Mouse (Mus musculus): ENCODE data around the gene Gdf2.

Gdf2 gene

DNA sequence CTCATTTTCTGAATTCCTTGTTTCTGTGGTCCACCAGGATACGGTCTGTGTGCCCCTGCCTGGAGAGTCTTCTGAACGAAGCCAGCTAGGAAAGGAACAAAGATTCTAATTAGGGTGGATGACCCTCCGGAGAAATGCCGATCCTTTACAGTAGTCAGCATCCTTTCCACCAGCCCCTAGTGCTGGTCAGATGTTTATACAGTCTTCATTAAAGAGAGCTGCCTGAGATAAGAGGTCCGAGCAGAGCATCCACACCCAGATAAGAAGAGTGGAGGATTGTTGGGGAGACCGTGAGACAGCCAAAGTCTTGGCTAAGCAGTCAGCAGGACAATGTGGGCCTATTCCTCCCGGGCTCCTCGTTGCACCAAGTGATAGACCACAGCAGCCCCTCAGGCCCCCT is at the start of gene Gdf2:
Gene Gdf2 (plus strand): TSS at position 301 of the 400 bp plus-strand sequence.
- DNase-seq (ENCODE audit: low read depth) = no peak

DNA sequence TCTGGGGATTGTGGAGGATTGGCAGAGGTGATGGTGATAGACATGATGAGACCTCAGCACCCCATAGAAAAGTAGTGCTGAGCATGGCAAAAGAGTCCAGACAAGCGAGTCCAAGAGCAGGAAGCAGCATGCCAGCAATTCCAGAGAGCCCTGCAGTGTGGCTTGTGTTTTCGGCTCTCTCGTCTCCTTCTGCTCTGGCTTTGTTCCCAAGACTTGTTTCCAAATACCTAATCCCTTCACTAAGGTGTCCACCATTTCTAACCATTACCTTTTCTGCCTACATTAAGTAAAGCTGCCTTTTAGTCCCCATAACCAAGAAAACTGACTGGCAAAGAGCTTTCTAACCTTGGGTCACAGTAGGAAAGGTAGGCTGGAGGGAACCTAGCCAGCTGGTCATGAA is 49.3 kb upstream of the Gdf2 start:
- DNase-seq (ENCODE audit: low read depth) = no peak

DNA sequence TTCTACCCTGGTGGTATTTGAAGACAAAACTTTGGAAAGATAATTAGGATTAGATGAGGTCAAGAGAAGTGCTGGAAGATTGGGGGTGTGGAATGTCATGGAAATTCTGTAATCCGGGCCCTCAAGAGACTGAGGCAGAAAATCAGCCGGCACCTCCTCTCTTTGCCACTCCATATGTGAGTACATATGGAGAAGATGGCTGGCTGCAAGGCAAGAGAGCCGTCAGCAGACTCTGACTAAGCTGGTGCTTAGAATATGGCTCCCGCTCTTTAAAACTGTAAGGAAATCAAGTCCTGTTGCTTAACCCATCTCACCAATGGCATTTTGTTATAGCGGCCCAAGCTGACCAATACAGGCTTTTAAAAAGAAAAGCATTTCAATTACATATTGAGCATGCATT is 45.1 kb upstream of the Gdf2 start:
- no peak for DNase-seq (ENCODE audit: low read depth)

DNA sequence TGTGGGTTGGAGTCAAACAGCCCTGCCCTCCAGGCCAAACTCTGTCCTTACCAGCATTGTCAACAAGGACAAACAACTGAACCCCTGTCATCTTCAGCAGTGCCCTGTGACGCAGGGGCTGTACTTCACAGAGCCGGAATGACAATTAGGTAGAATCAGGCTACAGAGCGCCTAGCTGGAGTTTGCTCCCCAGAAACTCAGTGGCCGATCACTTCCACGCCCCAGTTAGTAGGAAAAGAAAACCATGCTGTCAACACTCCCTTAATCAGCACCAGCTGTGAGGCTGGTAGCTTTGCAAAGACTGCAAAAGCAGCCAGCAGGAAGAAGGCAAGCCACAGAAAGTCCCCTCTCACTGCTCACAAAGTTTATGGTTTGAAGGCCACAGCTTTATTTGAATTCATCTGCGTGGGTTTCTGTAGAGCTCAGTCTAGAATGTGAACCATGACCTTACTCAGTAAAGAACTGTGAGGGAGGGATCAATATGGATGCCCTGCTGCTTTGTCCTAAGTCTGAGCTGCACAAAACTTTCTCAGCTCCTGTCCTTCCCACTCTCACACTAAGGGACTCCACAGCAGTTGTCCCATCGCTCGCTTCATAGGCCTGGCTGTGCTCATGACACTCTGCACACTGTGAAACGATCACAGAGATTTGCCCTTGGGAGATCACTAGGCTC is 44.1 kb upstream of the Gdf2 start:
- DNase-seq (ENCODE audit: low read depth) = no peak

DNA sequence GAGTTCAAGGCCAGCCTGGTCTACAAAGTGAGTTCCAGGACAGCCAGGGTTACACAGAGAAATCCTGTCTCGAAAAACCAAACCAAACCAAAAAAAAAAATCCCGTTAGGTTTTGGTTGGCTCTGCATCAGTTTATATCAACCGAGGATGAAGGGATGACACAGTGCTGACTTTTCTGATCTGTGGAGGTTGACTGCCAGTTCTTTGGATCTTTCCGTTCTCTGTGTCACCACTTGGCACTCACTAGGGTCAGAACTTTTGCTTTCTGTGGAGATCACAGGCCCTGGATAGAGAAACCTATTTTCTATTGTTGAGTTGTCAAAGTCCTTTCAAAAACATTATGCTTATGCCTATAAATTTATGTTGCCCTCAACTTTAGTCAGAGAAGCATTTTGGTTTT is 38.1 kb upstream of the Gdf2 start:
- no peak for DNase-seq (ENCODE audit: low read depth)

DNA sequence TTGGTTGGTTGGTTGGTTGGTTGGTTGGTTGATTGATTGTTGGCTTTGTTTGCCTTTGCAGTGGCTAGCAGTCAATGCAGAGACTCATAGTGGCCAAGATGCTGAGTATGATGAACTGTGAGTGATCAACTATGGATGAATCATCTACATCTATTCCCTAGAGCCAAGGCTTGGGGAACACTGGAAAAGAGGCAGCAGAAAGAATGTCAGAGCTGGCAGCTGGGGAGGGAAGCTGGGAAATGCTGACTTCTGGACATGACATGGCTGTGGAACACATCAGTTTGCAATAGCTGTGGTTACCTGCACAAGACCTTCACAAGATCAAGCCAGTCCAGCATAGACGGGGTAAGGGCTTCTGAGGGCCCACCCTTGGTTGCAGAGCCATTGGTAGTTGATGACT is 37.6 kb upstream of the Gdf2 start:
- DNase-seq (ENCODE audit: low read depth) = no peak

DNA sequence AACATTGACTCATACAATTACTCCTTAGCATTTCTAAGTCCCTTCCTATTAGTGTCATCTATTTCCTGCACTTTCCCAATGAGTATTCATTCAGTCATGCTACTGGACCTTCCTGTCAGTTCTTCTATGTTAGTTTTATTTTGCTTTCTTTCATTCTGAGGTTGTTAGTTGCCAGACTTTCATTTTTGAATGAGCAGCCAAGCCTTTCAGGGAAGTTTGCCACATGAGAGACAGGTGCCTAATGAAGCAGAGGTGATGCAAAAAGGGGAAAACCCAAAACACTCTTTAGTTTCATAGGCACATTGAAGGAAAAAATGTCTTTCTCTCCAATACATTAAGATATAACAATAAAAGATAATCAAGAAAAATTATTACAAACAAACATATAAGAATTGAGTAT is 36.0 kb upstream of the Gdf2 start:
- DNase-seq (ENCODE audit: low read depth) = no peak

DNA sequence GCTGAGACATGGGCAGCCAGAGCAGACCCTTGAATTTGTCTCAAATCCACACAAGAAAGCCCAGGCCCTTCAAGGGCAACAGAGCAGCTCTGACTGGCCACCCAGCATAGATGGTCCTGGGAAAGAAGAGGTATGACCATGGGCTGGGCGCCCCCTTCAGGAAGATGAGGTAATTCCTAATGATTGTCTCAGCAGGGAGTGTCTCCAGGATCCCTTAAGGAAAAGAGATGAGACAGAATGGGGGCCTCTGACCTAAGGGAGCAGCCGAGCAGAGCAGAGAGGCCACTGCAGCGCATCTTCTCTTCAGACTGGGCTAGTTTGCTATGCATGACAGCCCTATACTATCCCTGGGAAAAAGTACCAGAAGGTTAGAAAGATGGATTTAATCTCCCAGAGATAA is 27.1 kb upstream of the Gdf2 start:
- DNase-seq (ENCODE audit: low read depth) = no peak

DNA sequence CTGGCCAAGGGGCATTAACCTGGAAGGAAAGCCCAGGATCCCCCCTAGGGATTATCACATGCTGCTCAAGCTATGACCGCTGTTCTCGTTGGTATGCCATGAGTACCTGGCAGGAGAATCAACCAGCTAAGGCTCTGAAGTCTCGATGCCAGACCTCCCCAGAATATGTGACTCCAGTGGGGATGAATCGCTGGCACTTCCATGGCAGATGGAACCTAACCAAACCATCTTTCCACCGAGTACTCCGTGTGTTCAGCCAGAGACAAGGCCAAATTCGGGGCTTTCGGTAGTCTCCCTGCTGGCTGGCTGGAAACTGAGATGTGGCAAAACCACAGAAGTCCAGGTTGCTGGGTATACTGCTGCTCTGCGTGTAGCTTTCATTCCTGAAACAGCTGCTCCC is 26.6 kb upstream of the Gdf2 start:
- DNase-seq (ENCODE audit: low read depth) = no peak

DNA sequence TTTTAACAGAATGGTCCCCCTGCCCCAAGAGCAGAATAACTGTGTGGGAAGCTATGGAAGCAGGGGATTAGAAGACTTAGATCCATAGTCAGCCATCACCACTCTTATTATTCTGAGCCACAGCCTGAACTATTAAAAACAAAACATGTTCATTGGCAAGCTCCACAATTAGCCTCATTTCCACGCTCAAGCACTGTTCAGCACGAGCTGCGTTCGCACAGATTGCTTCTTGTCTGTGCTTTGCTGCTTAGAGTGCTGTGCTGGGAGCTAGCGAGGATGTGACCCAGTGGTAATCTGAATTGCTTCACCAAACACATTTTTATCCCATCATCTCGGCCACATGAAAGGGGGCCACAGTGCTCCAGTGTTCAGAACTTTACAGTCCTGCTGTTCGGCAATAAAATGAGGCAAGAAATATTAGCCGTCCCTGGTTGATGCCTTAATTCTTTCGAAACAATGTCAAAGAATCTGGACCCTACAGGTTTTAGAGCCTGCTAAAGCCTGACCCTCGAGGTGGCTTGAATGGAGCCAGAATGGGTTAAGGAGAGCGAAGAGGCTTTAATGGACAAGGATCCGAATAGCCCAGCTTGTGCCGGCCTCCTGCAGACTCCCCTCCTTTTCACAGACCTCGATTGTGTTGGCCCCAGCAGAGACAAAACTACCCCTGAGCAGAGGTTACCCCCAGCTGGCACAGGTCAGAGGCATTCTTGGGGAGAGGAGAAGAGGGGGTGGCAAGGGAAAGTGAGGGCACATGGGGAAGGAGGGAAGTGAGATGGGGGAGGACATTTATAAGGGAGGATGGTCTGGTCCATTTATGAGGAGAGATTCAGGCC is 19.9 kb upstream of the Gdf2 start:
- no peak for DNase-seq (ENCODE audit: low read depth)

DNA sequence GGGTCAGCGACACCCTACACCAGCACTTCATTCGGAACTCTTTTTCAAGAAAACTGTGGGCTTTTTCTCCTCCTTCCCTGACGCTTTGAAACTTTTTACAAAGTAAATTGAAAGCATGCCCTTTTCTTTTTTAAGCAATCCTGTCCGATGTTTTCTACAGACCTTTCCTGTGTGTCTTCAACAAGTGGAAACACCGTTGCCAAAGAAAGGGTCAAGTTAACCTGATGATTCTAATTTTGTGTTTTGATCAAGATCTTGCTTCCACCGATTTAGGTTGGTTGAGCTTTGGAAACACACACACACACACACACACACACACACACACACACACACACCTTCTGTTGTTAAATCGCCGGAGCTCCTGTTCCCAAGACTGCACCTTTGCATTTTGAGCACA is 18.1 kb upstream of the Gdf2 start:
- no peak for DNase-seq (ENCODE audit: low read depth)

DNA sequence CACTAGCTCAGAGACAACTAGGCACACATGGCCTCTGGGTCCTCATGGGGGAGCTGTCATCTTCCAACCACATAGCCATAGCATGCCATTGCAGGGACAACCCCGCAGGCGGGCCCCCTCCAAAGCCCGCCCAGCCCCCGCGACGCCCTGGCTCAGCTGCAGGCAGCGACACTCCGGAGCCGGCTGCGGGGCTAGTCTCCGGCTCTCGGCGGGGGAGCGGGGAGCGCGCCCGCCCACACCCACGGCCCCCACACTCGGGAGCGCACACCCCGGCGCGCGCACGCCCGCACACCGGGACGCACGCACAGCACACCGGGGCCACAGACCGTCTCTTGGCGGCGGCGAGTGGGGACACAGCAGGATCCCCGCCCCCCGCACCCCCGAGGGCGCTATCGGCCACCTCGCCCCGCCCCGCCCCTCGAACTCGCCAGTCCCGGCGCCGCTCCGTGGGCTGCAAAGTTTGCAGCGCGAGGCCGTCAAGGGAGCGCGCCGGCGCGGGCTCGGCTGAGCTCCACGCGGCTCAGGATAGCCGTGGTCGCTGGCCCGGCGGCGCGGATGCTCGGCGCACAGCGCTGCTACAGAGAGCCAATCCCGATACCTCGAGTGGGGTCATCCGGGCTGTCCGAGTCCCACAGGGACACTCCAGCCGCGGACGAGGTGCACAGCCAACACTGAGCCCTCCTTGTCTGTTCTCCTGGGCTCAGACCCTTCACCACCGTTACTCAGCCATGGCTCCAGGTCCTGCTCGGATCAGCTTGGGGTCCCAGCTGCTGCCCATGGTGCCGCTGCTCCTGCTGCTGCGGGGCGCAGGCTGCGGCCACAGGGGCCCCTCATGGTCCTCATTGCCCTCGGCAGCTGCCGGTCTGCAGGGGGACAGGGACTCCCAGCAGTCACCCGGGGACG is 17.4 kb upstream of the Gdf2 start, which contains the start of gene Gdf10:
Gene Gdf10 (plus strand): TSS at position 420 of the 903 bp plus-strand sequence.
- DNase-seq (ENCODE audit: low read depth) = no peak

DNA sequence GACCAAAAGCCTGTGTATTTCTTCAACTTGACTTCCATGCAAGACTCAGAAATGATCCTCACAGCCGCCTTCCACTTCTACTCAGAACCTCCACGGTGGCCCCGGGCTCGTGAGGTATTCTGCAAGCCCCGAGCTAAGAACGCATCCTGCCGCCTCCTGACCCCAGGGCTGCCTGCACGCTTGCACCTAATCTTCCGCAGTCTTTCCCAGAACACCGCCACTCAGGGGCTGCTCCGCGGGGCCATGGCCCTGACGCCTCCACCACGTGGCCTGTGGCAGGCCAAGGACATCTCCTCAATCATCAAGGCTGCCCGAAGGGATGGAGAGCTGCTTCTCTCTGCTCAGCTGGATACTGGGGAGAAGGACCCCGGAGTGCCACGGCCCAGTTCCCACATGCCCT is 9.0 kb upstream of the Gdf2 start:
- no peak for DNase-seq (ENCODE audit: low read depth)

DNA sequence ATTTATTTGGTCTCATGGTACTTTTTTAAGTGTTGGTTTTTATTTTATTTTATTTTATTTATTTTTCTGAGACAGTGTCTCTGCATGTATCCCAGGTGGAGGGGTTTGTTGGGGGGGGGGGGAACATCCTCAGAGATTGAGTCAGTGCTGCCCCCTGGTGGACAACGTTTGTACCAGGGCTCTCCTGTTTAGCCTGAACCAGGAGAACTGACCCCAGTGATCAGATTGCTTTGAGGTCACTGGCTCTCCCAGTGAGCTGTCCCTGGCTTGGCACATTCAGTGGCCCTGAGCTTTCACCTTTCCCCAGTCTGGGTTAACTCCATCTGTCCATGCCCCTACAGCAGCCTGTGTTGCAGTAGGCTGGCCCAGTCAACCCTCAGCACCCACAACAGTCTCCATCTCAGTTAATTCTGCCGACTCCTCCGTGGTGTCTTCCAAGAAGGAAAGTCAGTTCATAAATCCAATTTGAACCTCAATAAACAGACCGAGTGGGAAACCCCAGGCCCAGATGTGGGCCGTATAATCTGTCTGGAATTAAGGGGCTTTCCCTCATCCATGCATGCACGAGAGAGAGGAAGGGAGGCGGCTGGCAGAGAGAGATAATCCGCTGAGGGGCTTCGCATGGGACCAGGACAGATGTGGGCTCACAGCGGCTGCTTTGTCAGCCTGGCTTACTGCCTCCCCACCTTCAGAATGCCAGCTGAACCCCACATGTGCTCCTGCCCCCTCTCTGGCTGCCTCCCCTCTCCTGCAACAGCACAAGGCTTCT is 7.7 kb upstream of the Gdf2 start:
- no peak for DNase-seq (ENCODE audit: low read depth)

DNA sequence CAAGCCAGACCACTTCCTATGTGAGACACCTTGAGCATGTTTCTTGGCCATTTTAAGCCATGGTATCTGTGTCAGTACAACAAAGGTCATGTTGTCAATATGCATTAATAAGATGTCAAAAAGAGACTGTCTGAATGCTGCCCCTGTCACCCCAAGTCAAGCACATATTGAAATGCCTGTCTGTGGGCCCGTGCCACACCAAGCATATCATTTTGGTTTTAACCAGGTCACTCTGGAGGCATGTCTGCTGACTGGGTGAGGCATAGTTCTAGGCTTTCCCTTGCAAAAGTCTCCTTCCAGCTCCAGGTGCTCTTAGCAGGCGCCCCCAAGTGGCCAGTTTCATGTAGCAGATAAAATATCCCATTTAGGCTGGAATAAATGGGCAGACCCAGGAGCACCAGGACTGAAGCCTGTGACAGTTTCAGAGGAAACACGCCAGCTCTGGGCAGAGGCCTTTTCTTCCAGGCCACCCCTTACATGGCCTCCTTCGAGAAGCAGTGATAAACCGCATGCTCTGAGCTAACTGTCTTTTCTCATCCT is 7.0 kb upstream of the Gdf2 start:
- no peak for DNase-seq (ENCODE audit: low read depth)

DNA sequence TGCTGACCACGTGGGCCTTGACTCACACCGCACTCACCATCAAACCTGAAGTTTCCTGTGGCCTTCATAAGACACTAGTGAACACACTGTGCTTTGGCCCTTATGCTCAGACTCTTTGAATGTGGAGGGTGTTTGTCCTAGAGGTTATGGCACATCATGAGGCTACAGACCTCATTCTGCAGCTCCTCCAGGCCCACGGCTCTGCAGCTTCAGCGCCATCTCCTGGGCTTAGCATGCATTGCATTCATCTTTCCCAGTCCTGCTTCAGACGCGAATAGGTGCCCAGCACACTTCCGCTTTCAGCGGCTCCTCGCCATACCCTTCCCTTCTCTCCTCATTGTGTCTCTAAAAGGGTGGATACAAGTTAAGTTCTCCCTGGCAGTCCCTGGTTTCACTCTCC is 1.7 kb upstream of the Gdf2 start:
- no peak for DNase-seq (ENCODE audit: low read depth)

DNA sequence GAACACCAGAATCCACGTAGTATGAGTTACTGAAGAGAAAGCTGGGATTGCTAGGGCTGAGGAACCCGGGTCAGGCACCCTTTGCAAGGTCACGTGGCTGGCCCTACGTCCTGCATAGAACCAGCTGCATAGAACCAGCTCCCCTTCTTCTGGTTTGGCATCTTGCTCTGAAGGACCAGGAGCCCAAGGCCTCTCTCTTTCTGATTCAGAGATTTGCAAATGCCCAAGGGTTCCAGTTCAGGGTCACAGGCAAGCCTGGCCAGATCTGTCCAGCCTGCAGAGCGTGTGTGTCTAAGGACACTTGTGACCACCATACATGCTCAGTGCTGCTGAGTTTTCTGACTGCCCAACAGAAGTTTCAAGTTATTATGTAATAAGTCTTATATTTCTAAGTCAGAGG is 1.4 kb downstream of the Gdf2 start:
- no peak for DNase-seq (ENCODE audit: low read depth)

DNA sequence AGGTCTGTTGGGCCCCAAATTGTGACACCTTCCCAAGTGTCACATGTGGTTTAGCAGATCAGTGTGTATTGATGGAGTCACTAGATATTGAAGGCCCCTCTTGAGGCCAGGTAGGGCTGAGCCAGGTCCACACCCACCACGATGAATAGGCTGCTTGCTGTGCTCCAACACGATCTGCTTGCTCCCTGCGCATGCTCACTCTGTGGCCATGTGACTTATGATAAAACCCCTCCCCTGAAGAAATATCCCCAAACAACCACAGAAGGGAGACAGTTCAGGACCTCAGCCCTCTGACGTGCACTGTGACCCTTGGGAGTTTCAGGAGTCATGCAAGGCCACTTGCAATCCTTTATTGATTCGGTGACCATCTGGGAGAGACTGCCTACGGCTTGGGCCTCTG is 5.3 kb downstream of the Gdf2 start:
- no peak for DNase-seq (ENCODE audit: low read depth)

DNA sequence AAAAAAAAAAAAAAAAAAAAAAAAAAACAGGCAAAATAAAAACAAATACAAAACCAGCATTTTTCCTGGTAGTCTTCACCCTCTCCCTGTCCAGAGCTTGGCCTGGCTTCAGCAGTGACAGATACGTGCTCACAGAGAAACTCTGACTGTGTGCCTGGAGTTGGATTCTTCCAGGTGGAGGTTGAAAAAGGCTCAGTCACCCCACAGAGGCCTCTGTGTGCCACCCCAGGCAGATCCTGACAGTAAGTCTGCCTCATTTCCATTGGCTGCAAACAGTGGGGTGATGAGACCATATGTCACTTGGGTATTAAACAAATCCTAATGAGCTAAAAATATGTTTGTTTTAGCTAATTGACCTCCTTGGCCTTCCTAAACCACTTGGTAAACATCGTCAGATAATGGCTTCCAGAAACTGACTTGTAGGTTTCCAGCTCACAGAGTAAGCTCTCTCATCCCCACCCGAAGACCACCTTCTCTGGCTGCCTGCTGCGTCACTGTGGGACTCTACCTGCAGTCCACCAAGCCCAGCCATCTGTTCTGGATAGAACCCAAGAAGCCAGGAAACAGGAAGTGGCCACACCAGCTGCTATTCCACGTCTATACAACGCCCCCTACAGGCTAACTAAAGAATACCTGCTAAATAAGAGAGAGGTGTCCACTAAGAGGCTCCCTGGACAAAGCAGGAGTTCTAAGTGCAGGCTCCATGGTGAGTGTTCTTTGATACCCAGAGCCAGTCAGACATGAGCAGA is 11.6 kb downstream of the Gdf2 start:
- no peak for DNase-seq (ENCODE audit: low read depth)

DNA sequence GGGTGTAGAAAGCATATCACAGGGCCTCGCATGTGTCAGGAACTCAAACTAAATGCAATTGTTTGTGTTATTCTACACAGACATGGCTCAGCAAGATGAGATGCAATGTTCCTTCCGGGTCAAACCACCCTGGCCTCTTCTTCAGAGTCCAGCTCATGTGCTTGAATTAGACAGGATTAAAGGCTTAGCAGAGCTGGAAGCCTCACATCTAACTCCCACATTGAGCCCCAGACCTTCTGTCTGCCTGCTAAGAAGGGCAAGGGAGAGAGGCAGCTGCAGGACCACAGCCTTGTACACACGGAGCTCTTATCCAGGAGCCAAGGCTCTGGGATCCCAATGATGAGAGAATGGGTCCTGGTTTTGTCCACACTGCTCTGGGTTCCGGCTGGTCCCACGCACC is 12.9 kb downstream of the Gdf2 start, which contains the start of gene Rbp3:
Gene Rbp3 (plus strand): TSS at position 243 of the 400 bp plus-strand sequence.
- DNase-seq (ENCODE audit: low read depth) = no peak

DNA sequence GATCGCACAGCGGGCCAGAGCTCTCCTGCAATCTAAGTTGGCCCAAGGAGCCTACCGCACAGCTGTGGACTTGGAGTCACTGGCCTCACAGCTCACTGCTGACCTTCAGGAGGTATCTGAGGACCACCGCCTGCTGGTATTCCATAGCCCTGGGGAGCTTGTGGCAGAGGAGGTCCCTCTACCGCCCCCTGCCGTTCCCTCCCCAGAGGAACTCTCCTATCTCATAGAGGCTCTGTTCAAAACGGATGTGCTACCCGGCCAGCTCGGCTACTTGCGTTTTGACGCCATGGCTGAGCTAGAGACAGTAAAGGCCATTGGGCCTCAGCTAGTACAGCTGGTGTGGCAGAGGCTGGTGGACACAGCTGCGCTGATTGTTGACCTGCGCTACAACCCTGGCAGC is 15.2 kb downstream of the Gdf2 start:
- DNase-seq (ENCODE audit: low read depth) = no peak

All from naive thymus-derived CD4-positive, alpha-beta T cell, adult 2 months (primary cell).